Mouse (Mus musculus) erythroblast, embryonic 14.5 days (primary cell): Measurements from ENCODE around the gene Usp40.

Source experiments
- GATA1 ChIP-seq: IDR thresholded peaks from 2 replicates; pipeline ENCODE4 v1.6.1; 2012; ENCODE audit warnings: low read length, inconsistent platforms, mixed read lengths
- TAL1 ChIP-seq: IDR thresholded peaks from 3 replicates; pipeline ENCODE4 v1.6.1; 2012; ENCODE audit warnings: low read length, inconsistent platforms, mixed read lengths

GRCm38 (mm10) chr1:88014194-88014593, 5.8 kb upstream of the Usp40 start:
- TF ChIP-seq GATA1 (no peak), TAL1 (no peak)
